Mouse (Mus musculus) adrenal gland, adult 2 months (tissue): ENCODE measurements at regions not wholly inside any gene's neighbourhood (a gene's known extent, or its start where the extent isn't known, plus 50 kb on each side); places are given as distances from the start of the nearest gene placed in this dataset.

Source experiments
- DNase-seq: peaks from one replicate; pipeline ENCODE4 v3.0.0; 2021

DNA sequence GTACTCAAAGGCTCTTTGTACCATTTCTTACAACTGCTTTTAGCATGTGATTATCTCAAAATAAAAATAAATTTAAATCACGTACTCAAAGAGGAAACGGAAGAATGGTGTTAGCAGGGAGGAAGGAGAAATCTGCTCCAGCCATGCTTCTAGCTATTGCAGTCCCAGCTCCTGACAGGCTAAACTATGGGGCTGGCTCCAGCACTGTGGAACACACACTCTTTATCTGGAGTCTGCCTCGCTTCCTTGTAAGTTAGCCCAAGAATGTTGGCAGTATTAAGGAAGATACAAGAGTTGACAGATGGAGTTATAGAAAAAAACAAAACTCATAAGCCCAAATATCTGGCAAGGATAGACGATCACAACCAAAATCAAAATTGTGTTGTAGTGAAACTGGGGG is 161.5 kb upstream of the AI593442 start:
- no peak for DNase-seq

GRCm38 (mm10) chr9:52839996-52840395 is 160.4 kb upstream of the AI593442 start:
- no peak for DNase-seq

DNA sequence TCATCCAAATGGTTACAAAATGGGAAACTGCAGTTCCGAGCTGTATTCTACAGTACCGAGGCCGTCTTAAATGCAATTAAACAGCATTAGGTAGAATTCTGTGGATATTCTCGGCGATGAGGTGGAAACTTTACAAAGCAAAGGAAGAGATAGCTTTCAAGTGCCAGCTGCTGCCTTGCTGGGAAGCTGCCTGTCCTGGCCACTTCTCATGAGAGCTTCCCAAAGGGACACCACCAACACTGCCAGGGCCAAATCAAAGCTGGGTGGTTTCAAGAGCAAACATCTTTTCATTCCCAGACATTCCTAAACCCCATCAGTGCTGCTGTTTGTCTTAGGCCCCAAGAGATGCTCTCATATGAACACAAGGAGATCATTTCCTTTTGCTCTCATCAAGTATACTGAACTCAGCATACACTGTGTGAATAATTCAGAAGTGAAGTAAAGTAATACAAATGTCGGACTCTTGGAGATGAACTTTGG is 156.6 kb upstream of the AI593442 start:
- no peak for DNase-seq

GRCm38 (mm10) chr9:52835481-52836150 is 156.0 kb upstream of the AI593442 start:
- no peak for DNase-seq

DNA sequence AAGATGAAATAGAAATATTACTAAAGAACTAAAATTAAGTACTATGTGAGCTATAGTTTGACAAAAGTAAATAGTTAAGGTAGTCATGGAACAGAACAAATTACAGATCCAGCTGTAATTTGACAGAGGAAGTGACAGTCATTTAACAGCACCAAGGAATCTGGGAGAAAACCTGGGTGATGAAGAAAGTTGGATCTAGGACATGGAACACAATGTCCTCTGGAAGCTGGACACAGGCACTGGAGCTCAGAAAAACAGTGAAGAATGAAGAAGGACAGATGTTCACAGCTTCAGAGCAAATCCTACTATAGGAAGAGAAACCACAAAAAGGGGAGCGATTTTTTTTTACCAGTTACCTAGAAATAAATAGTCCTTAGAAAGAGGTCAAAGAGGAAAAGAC is 147.2 kb upstream of the AI593442 start:
- no peak for DNase-seq

GRCm38 (mm10) chr9:52816309-52816708 is 136.7 kb upstream of the AI593442 start:
- no peak for DNase-seq

GRCm38 (mm10) chr9:52802969-52803368 is 123.4 kb upstream of the AI593442 start:
- DNase-seq: no peak

DNA sequence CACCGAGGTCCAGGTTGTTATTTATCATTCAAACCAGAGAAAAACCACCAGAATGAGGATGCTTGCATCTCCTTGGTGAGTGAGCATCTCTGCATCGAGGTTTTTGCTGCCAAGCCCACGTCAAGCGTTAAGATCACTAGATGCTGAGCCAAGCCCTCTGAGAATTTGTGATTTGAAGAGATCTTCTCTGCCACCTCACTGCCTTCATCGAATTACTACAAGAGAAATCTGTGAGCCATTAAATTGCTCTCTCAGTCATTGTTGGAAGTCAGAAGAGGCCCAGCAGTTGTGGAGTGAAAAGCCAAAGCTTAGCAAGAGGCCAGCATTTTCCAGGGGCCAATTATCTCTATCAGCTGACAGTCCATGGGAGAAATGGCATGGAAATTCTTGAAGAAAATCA is 122.2 kb upstream of the AI593442 start:
- DNase-seq: no peak

- DNase-seq: no peak
Observed at GRCm38 (mm10) chr9:52800476-52800875, 120.9 kb upstream of the AI593442 start.

- no peak for DNase-seq
Observed at GRCm38 (mm10) chr9:52792596-52792995, 113.0 kb upstream of the AI593442 start.

GRCm38 (mm10) chr9:52782520-52782919 is 102.9 kb upstream of the AI593442 start:
- DNase-seq: no peak

DNA sequence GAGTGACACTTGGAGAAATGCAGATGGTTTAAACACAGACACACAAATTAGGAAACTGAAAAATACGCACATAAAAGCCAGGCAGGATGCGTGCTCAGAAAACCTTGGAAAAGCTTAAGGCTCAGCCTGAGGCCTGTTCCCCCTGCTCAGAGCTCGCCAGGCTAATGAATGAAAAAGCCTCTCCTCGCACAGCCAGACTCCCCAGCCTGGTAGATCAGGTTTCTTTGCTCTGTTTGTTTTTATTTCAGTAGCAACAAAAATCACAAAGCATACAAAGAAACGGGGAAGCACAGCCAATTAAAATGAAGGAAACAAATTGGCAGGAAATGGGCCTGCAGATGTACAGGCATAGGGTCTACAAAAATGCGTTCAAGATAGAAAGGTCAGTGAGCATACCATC is 97.0 kb upstream of the AI593442 start:
- no peak for DNase-seq

- DNase-seq: no peak
Observed at GRCm38 (mm10) chr9:52775232-52775631, 95.7 kb upstream of the AI593442 start.

GRCm38 (mm10) chr9:52768056-52768455 is 88.5 kb upstream of the AI593442 start:
- no peak for DNase-seq

DNA sequence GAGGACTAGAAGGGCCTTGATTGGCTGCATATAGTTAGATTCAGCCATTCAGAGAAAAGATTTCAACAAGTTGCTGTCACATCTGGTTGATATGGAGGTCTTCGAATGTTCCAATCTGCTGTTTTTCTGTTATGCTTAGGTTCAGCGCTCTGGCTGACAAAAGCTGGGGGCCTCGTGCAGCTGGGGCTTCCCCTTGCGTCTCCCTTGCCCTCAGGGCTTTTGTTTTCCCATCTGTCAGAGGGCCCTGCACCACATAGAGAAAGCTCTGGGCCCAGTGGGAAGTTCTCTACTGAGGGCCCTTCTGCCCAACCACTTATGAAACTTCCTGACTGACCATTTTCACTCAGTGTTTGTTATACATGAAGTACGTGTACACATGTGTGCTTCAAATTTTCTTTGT is 86.2 kb upstream of the AI593442 start:
- DNase-seq: no peak

GRCm38 (mm10) chr9:52762836-52763235 is 83.3 kb upstream of the AI593442 start:
- no peak for DNase-seq

GRCm38 (mm10) chr9:52761257-52761656 is 81.7 kb upstream of the AI593442 start:
- no peak for DNase-seq

DNA sequence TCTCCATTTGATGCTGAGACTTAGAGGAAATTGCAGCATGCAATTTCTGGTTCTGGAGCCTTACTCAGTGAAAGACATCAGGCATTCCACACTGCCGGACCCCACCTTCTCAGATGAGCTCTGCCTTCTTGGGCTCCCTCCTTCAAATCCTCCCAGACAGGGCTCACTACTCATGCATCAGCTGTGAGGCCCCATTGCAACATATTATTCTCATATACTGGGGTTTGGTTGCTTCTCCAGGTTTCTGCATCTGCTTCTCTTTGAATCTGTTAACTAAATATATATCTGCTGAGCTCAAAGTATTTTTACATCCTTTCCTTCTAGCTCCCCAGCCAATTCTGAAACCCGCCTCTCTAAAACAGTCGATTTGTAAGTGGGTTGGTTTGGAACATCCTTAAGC is 68.8 kb upstream of the AI593442 start:
- DNase-seq: no peak

DNA sequence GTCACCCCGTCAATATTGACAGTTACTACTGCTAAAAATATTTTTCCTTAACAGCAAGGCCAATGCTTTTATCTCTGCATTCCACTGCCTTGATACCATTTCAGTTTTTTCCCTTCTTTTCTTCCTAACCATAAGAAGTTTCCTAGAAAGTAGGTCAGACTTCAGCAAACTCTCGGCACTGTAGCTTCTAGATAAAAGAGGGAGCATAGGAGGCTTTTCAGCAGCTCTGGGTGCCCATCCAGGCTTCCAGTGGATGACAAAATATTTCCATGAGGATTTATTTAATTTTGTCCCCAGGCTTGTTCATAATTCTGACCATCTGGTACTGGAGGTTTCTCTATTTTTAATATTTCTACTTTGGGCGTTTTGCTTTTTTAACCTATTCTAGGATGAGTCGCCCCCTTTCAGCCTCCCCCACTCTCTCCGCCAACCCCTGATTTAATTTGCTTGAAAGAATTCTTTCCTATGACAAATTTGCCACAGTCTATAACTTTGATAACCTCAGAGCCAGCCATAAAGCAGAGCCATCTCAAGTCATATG is 59.0 kb upstream of the AI593442 start:
- DNase-seq: no peak
